Mouse (Mus musculus) left cerebral cortex, adult 9 months (tissue): Measurements from ENCODE around the gene Adprh.

Experiments used
- DNase-seq, 2 experiments: peaks; one replicate each; pipeline ENCODE4 v3.0.0; 2022; ENCODE audit warnings: low spot score in 2 of 2

Adprh gene

DNA sequence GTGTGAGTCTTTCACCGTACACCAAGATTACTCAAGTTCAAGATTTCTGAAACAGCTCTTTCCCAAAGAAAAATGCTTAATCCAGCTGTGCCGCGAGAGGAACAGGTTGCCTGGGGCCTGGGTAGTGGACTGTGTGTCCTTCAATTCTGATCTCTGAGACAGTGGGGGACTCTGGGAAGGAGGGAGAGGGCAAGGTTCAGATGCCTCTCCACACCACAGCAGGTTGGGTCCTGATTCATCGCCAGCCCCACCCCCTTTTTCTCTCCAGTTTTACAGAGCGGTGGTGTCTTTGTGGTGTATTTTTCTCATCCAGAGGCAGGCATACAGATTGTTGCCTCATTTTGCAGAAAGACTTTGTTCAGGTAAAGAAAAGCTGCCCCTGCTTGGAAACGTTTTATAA is 54.2 kb downstream of the Adprh start:
- no peak for DNase-seq

DNA sequence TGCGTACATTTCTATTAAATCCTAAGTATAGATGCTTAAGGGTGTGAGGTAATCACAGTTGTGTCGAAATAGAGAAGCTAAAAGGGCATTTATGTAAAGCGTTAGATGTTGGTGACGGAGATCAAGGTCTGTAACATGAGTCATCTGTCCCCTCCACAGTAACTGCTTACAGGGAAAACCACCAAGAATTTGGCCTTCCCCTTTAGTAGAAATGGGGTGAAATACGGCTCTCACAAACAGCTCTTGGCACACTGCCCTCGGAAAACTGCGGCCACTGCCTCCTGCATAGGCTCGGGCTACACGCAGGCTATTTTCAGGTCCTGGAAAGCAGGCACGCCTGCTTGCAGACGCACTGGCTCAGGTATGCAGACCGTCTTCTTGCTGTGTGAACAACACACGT is 56.3 kb downstream of the Adprh start:
- no peak for DNase-seq

DNA sequence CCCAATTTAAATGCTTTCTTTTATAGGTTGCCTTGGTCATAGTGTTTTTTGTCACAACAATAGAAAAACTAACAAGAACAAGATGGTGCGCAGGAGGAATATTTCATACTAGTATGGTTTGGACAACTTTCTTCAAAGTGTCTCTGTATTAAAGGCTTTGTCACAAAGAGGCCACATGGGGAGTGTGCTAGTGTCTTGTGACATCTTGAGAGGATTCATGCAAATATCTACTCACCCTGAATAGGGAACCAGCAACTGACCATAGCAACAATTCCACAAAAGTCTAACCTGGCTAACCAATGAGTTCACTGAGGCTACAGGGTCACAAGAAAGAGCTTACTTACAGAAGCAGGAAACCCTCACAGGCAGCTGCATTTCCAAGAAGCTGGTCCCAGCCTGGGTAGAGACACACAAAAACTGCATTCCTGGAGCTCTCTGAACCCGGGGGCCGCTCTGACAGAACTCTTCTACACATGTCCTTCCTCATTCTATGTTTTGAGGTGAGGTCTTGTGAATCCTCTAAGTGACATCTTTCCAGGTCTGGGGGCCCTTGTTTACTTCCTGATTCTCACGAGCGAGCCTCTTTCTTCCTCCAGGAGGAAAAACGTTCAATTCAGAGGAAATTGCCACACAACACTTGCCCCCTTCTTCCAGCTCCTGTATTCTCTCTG is 57.3 kb downstream of the Adprh start:
- DNase-seq: no peak

DNA sequence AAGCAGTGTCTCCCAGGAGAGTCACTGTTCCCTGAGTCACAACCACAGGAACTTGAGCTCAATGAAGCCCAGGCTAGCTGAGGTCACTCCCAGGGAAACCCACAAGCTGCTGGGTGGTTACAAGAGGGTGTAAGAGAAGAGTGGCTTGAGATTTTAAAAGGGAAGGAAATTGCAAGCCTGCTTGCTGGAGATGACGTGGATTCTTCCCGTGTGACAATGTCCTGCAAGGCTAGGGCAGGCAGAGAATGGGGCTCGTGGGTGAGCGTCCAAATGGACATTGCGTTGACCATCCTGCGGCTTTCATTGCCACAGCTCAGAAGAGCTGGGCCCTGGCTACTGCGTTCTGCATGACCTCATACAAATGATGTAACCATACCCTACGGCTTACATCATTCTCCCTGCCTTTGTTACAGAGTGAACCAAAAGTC is 58.3 kb downstream of the Adprh start:
- DNase-seq: no peak
